Mouse (Mus musculus): ENCODE measurements around the gene Gast.

DNA sequence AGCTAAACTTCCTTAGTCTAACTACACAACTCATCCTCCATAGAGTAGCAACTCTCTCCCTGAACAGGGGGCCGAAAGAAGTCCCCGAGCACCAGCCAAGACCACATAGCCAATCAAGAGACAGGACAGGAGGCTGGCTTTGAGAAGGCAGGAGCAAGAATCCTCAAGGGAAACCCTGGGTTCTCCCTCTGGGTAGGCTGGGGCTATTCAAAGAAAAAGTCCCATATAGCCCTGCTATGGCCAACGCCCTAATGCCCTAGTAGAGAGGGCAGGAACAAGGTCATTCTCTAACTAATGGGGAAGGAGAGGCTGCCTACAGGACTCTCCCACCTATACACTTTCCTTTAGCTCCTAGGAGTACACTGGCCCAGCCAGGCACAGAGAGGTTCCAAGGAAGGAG lies 50.8 kb downstream of the Gast start:
- TF ChIP-seq POLR2A (IDR thresholded peaks at IDR 0.05; ENCODE audit: borderline replicate concordance, insufficient read depth, low read length) (no peak), CTCF (IDR thresholded peaks at IDR 0.05; ENCODE audit: borderline replicate concordance, insufficient read depth, low read depth, low read length) (no peak)

All from cerebellum, adult 2 months (tissue).